Mouse (Mus musculus) midbrain, postnatal 0 days (tissue): ENCODE results near the gene Prpf18. TPM values are rescaled to one million over a fixed set of nuclear protein-coding genes. Genes with fewer than 3 reads are reported as not detected.

Experiments used
- ATAC-seq: fragments of 200-750 bp; cut with Nextera tagmentation; 2 replicates; pipeline ENCODE4 v1.8.0; 2017; ENCODE audit warnings: moderate number of reproducible peaks, mild to moderate bottlenecking, moderate TSS enrichment, moderate library complexity; ENCODE audit not compliant: low FRiP score
- DNase-seq: peaks from one replicate; pipeline ENCODE4 v3.0.0-alpha.2; 2015; ENCODE audit warnings: low spot score
- H3K27ac ChIP-seq: fragments of 300-500 bp; sonication (generic); 2 replicates; pipeline ENCODE4 v1.5.1; 2014; ENCODE audit warnings: low read depth, mild to moderate bottlenecking, low read length, mixed read lengths
- H3K27me3 ChIP-seq: fragments of 300-500 bp; sonication (generic); 2 replicates; pipeline ENCODE4 v1.6.1; 2014; ENCODE audit warnings: low read length, control low read depth, mixed read lengths; ENCODE audit not compliant: insufficient read depth
- H3K36me3 ChIP-seq: fragments of 300-500 bp; sonication (generic); 2 replicates; pipeline ENCODE4 v1.6.1; 2014; ENCODE audit warnings: low read length, control low read depth, mixed read lengths; ENCODE audit not compliant: insufficient read depth
- H3K4me1 ChIP-seq: fragments of 300-500 bp; sonication (generic); 2 replicates; pipeline ENCODE4 v1.6.1; 2014; ENCODE audit warnings: mild to moderate bottlenecking, control low read depth, antibody characterized with exemption, low read length, mixed read lengths; ENCODE audit not compliant: insufficient read depth
- H3K4me2 ChIP-seq: fragments of 300-500 bp; sonication (generic); 2 replicates; pipeline ENCODE4 v1.6.1; 2014; ENCODE audit warnings: low read depth, mild to moderate bottlenecking, low read length, mixed read lengths; ENCODE audit not compliant: poor library complexity, severe bottlenecking
- H3K4me3 ChIP-seq: fragments of 300-500 bp; sonication (generic); 2 replicates; pipeline ENCODE4 v1.5.1; 2014; ENCODE audit warnings: low read depth, mild to moderate bottlenecking, low read length, moderate library complexity
- H3K9ac ChIP-seq: fragments of 300-500 bp; sonication (generic); replicated peaks from 2 replicates; pipeline ENCODE4 v1.6.1; 2014; ENCODE audit warnings: mild to moderate bottlenecking, low read length, moderate library complexity, mixed read lengths; ENCODE audit not compliant: poor library complexity, severe bottlenecking
- H3K9me3 ChIP-seq: fragments of 300-500 bp; sonication (generic); 2 replicates; pipeline ENCODE4 v1.6.1; 2016; ENCODE audit warnings: low read length, control low read depth
- CTCF ChIP-seq: IDR thresholded peaks from 2 replicates; pipeline ENCODE4 v1.5.1; 2016; ENCODE audit warnings: antibody characterized with exemption, mild to moderate bottlenecking
- WGBS: fragments of 180-500 bp; shearing (Covaris S2); extraction: QIAGEN DNeasy Blood & Tissue Kit; methylation state at CpG from one replicate; pipeline ENCODE4 v1.1.7; 2014; 5-methylcytosine and 5-hydroxymethylcytosine counted together
- polyA plus RNA-seq: library from polyadenylated mRNA; unstranded; fragments of >200 nt; fragmentation: Nextera tagmentation; extraction: Ambion mirVana; gene quantifications from 2 replicates; pipeline ENCODE4 v1.2.1, GENCODE M21; 2015
- total RNA-seq: library from RNA; depleted of rRNA; stranded (reverse); fragments of >200 nt; gene quantifications from 2 replicates; pipeline ENCODE4 v1.2.3, GENCODE M21; 2014; rRNA removed

Gene Prpf18
- total and polyA plus RNA-seq, 2 experiments from 2014 or later: 28.2 to 28.6 TPM

- DNase-seq (no peak), ATAC-seq (no peak)
- no peak overlapping the region for H3K4me2 ChIP-seq
- no peak for TF ChIP-seq CTCF
- no peak overlapping the region for H3K9ac ChIP-seq
- H3K9me3 ChIP-seq: no peaks in the 10 kb centered on the region
- H3K27ac ChIP-seq: no peak overlapping the region
- WGBS: 91% methylated on average over 7 of the region's 7 CpGs
- H3K4me3 ChIP-seq: no peak overlapping the region
- H3K27me3 ChIP-seq: no peaks in the 10 kb centered on the region
- H3K4me1 ChIP-seq: no peaks in the 10 kb centered on the region
- H3K36me3 ChIP-seq: peaks cover 39% of the 10 kb centered on the region
Measured at GRCm38 (mm10) chr2:4575975-4576374, 75.9 kb downstream of the Prpf18 start.

- H3K9me3 ChIP-seq: no peaks in the 10 kb centered on the region
- H3K4me2 ChIP-seq: no peak overlapping the region
- 65% methylated on average over 2 of the region's 2 CpGs for WGBS
- no peaks in the 10 kb centered on the region for H3K27me3 ChIP-seq
- DNase-seq: no peak
- TF ChIP-seq CTCF: no peak
- ATAC-seq: no peak
- H3K36me3 ChIP-seq: peaks cover 39% of the 10 kb centered on the region
- no peaks in the 10 kb centered on the region for H3K4me1 ChIP-seq
- no peak overlapping the region for H3K4me3 ChIP-seq
- no peak overlapping the region for H3K9ac ChIP-seq
- H3K27ac ChIP-seq: no peak overlapping the region
Measured at GRCm38 (mm10) chr2:4575163-4575562, 76.8 kb downstream of the Prpf18 start.

DNA sequence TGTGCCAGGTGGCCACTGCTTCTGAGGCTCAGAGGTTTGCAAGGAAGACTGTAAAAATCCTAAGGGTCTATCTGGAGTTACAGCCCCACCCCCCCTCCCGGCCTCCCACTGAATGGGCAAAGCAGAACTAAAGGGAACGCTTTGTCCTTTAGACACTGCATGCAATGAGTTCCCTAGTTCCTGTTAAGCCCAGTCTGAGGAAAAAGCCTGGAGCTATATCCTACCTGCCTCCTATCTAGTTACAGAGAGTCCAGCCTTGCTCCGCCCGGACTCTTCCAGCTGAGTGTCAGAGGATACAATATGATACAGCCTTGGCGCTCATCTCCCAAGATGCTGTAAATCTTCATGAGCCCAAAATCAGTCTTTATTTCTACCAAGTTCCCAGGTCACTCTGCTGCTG lies 77.7 kb downstream of the Prpf18 start:
- DNase-seq (no peak), ATAC-seq (no peak)
- no peak overlapping the region for H3K4me3 ChIP-seq
- 78% methylated on average over 5 of the region's 5 CpGs for WGBS
- H3K9me3 ChIP-seq: no peaks in the 10 kb centered on the region
- no peak for TF ChIP-seq CTCF
- H3K36me3 ChIP-seq: peaks cover 36% of the 10 kb centered on the region
- peak overlapping the region; percentile 18; the same call in 1 of the 2 replicates for H3K27ac ChIP-seq
- H3K9ac ChIP-seq: no peak overlapping the region
- no peaks in the 10 kb centered on the region for H3K4me1 ChIP-seq
- no peaks in the 10 kb centered on the region for H3K27me3 ChIP-seq
- H3K4me2 ChIP-seq: no peak overlapping the region

DNA sequence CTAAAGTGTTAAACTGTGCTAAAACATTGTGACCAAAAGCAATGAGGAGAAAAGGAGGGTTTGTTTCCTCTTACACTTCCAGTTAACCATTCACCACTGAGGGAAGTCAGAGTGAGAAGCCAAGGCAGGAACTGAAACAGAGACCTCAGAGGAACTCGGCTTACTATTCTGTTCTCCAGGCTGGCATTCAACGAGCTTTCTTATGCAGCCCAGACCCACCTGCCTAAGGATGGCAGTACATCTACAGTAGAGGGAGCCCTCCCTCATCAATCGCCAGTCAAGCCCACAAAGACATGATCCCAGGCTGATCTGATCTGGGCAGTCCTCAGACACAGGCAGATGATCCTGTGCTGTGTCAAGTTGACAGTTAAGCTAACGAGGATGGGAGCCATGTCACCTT lies 78.5 kb downstream of the Prpf18 start:
- 61% methylated on average over 4 of the region's 4 CpGs for WGBS
- Histone ChIP-seq H3K27ac (no peak overlapping the region), H3K36me3 (peaks cover 36% of the 10 kb centered on the region), H3K4me2 (no peak overlapping the region), H3K4me3 (no peak overlapping the region), H3K9ac (no peak overlapping the region), H3K4me1 (no peaks in the 10 kb centered on the region), H3K27me3 (no peaks in the 10 kb centered on the region), H3K9me3 (no peaks in the 10 kb centered on the region)
- peak; percentile 36 for DNase-seq
- ATAC-seq: peak; percentile 32; the same call in 1 of the 2 replicates
- peak; percentile 54 for TF ChIP-seq CTCF

GRCm38 (mm10) chr2:4572498-4573263 lies 79.2 kb downstream of the Prpf18 start:
- TF ChIP-seq CTCF: no peak
- no peak overlapping the region for H3K27ac ChIP-seq
- no peaks in the 10 kb centered on the region for H3K9me3 ChIP-seq
- DNase-seq (no peak), ATAC-seq (no peak)
- no peaks in the 10 kb centered on the region for H3K4me1 ChIP-seq
- no peak overlapping the region for H3K4me3 ChIP-seq
- peaks cover 36% of the 10 kb centered on the region for H3K36me3 ChIP-seq
- no peak overlapping the region for H3K4me2 ChIP-seq
- 83% methylated on average over 7 of the region's 7 CpGs for WGBS
- H3K27me3 ChIP-seq: no peaks in the 10 kb centered on the region
- no peak overlapping the region for H3K9ac ChIP-seq

Other genes with a start within 250 kb of the Prpf18 start
- gene Bend7, start 65.7 kb upstream of the Prpf18 start, total RNA-seq: 8.1 and 10.7 TPM in 2 replicates
- gene Bend7, start 65.7 kb upstream of the Prpf18 start, polyA plus RNA-seq: 4.9 and 6.0 TPM in 2 replicates
- 69.7 and 76.9 TPM in 2 replicates for gene Sephs1, start 229.5 kb upstream of the Prpf18 start, total RNA-seq
- 37.0 and 37.3 TPM in 2 replicates for gene Sephs1, start 229.5 kb upstream of the Prpf18 start, polyA plus RNA-seq